Mouse (Mus musculus): ENCODE results near the gene Nfatc4.

The Nfatc4 gene

GRCm38 (mm10) chr14:55822435-55822990, 431 bp upstream of the Nfatc4 start:
- DNase-seq (ENCODE audit: extremely low spot score): peak; percentile 89

GRCm38 (mm10) chr14:55824001-55824480, 1.1 kb downstream of the Nfatc4 start:
- DNase-seq (ENCODE audit: extremely low spot score): no peak

- DNase-seq (ENCODE audit: extremely low spot score): peak; percentile 79
These were observed 1.7 kb downstream of the Nfatc4 start for GRCm38 (mm10) chr14:55824481-55825215.

GRCm38 (mm10) chr14:55825216-55826051, 2.5 kb downstream of the Nfatc4 start:
- peak; percentile 74 for DNase-seq (ENCODE audit: extremely low spot score)

- no peak for DNase-seq (ENCODE audit: extremely low spot score)
These were observed 3.2 kb downstream of the Nfatc4 start for GRCm38 (mm10) chr14:55826142-55826541.

- peak; percentile 42 for DNase-seq (ENCODE audit: extremely low spot score)
These were observed 3.8 kb downstream of the Nfatc4 start for GRCm38 (mm10) chr14:55826551-55827340.

GRCm38 (mm10) chr14:55828716-55829263, 5.8 kb downstream of the Nfatc4 start:
- peak; percentile 42 for DNase-seq (ENCODE audit: extremely low spot score)

GRCm38 (mm10) chr14:55829854-55830253, 6.9 kb downstream of the Nfatc4 start:
- no peak for DNase-seq (ENCODE audit: extremely low spot score)

- DNase-seq (ENCODE audit: extremely low spot score): no peak
These were observed 7.4 kb downstream of the Nfatc4 start for GRCm38 (mm10) chr14:55830331-55830730.

- no peak for DNase-seq (ENCODE audit: extremely low spot score)
These were observed 10.2 kb downstream of the Nfatc4 start for GRCm38 (mm10) chr14:55833126-55833525.

- DNase-seq (ENCODE audit: extremely low spot score): no peak
These were observed 12.0 kb downstream of the Nfatc4 start for GRCm38 (mm10) chr14:55834808-55835533.

GRCm38 (mm10) chr14:55838312-55838711, 15.4 kb downstream of the Nfatc4 start:
- no peak for DNase-seq (ENCODE audit: extremely low spot score)

- DNase-seq (ENCODE audit: extremely low spot score): no peak
These were observed 15.8 kb downstream of the Nfatc4 start for GRCm38 (mm10) chr14:55838740-55839139.

- no peak for DNase-seq (ENCODE audit: extremely low spot score)
These were observed 18.0 kb downstream of the Nfatc4 start for GRCm38 (mm10) chr14:55840853-55841366.

- DNase-seq (ENCODE audit: extremely low spot score): no peak
These were observed 19.9 kb downstream of the Nfatc4 start for GRCm38 (mm10) chr14:55842794-55843193.

GRCm38 (mm10) chr14:55845506-55846294, 22.8 kb downstream of the Nfatc4 start:
- no peak for DNase-seq (ENCODE audit: extremely low spot score)

- DNase-seq (ENCODE audit: extremely low spot score): no peak
These were observed 27.9 kb downstream of the Nfatc4 start for GRCm38 (mm10) chr14:55850885-55851284.

- peak; percentile 82 for DNase-seq (ENCODE audit: extremely low spot score)
These were observed 30.0 kb downstream of the Nfatc4 start for GRCm38 (mm10) chr14:55852646-55853551.
